Mouse (Mus musculus) ES-Bruce4 (cell line): ENCODE measurements around the gene Lce1j.

Experiments
- CTCF ChIP-seq: IDR thresholded peaks from one replicate; pipeline ENCODE4 v1.8.1; 2011; ENCODE audit warnings: low read depth, low read length
- EP300 ChIP-seq: IDR thresholded peaks from 2 replicates; pipeline ENCODE4 v1.6.1; 2011; ENCODE audit warnings: low read depth, low read length; ENCODE audit not compliant: insufficient read depth
- POLR2A ChIP-seq: IDR thresholded peaks from one replicate; pipeline ENCODE4 v1.8.1; 2011; ENCODE audit warnings: low read length; ENCODE audit not compliant: insufficient read depth

DNA sequence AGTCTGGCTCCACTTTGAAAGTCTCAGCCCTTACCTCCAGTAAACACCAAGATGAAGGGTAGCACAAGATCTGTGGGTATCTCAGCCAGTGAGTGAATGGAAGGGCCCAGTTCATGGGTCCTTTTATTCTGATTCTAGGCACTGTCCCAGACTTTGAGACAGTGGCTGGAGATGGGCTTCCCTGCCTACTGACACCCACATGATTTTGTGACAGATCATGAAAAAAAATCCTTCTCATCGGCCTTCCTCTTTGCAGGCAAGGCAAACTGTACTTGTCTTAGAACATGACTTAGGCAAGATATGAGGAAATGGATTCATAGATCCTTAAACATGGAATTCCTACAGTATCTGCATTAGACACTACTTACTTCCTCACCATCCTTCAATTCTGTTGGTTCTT is 51.3 kb downstream of the Lce1j start, which contains the start of gene Gm38119:
- TF ChIP-seq CTCF (no peak), POLR2A (no peak), EP300 (no peak)
